Mouse (Mus musculus) CD4-positive helper T cell, adult 2 months (primary cell): Measurements from ENCODE around the gene Plxna2.

Experiments
- DNase-seq: peaks from one replicate; pipeline ENCODE4 v3.0.0-alpha.2; 2012; ENCODE audit warnings: low read depth, missing footprints, low spot score

The Plxna2 gene

DNA sequence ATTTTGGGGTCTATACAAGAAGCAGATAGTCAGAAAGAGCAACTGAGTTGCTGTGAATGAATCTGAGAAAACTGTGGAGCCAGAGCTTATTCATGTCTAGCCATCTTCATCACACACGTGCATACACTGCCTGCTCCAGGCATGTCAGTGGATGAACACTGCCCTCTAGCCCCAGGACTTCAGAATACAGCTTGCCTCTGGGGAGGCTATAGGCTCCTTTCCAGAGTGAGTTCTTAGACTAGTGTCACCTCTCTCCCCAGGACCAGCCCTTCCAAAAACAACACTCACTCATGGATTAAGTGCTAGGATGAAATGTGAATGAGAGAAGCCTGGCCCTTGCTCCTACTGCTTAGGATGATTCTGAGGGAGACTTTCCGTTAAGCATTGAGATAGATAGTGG lies 198.9 kb downstream of the Plxna2 start:
- no peak for DNase-seq

DNA sequence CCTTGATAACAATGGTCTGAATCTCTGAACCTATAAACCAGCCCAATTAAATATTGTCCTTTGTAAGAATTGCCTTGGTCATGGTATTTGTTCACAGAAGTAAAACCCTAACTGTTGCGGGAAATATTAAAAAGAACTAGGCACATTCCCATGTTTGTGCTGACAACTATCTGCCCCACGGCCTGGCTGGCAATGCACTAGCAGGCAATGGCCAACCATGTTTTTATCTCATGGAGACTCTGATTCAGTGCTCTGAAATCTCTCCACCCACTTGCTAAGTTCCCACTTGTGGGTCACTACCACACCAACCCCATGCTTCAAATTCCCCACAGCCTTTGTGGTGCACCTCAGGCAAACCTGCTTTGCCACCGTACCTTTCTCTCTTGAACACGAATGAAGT lies 202.9 kb downstream of the Plxna2 start:
- no peak for DNase-seq

DNA sequence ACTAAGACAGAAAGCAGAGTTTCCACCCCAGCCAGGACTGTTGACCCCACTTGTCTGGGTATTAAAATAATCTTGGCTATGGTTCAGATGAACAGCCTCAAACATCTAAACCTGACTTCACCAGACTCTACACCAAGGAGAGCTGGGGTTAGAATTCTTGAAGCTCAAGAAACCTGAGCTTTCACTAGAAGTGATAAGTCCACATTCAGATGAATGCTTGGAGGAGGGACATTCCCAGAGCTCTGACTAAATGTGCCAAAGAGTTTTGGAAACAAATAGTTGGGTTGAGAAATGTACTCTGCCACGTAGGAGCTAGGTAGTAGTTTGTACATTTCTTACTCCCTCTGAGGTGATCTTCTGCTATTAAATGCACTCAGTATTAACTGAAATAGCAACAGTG lies 203.7 kb downstream of the Plxna2 start:
- no peak for DNase-seq

DNA sequence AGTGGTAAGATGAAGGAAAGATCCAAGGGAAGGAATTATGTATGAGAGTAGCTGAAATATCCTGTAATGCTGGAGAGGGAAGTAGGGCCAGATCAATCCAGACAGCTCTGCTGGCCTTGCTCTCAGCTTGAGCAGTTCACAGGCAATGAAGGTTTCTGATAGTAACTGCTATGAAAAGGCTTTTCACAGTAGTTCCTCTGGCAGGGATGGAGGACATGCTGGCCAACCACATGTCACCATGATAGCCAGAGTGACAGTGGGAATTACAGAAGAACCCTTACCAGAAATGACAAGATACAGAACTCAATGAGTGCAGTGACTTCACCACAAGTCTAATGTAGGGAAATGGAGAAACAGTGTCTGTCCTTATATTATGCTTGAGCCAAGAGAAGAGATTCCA lies 210.3 kb downstream of the Plxna2 start:
- no peak for DNase-seq

DNA sequence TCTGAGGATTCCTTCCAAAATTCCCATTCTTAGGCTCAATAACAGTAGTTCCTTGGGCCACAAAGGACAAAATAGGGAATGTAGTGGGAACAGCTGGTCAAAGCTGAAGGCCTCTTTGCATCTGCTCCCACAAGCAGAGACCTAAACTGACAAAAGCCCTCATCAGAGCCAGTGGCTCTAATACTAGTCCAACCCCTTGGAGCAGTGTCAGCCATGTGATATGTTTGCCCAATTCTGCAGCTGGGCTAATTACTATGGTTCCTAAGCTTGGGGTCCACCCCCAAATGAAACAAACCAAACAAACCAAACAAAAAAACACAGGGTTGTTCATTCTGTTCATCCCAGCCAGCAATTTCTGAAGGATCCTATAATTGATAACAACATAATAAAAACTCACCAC lies 217.2 kb downstream of the Plxna2 start:
- no peak for DNase-seq

DNA sequence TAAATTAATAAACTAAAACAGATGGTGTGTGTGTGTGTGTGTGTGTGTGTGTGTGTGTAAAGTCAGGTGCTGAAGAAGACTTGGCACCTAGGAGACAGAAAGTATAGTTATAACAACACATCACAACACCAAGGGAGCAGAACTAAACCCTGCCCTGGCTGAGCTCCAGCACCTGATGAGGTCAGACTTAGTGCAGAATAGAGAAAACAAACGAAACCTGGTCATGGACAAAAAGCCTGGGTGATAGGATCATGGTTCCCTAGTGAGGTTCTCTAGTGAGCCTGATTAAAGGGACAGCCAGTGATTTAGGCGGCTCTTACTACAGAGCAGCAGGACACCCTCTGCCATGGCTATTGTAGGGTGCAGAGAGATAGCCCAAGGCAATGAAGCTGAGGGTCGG lies 218.2 kb downstream of the Plxna2 start:
- DNase-seq, result no peak

DNA sequence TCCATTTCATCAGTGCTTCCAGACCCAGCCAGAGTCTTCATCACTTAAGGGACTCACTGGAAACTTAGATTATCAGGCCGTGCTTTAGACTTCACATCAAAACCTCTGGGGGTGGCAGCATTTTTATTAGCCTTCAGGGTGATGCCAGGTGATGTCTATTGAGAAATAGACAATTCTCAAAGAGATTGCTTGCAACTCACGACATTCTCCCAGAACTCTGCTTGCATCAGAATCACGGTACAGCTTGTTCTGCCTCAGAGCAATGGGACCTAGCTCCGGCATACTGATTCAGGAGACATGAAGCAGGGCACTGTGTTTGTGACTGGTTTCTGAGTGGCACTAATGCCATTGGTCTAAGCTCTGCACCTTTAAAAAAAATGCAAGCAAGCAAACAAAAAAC lies 218.7 kb downstream of the Plxna2 start:
- no peak for DNase-seq

DNA sequence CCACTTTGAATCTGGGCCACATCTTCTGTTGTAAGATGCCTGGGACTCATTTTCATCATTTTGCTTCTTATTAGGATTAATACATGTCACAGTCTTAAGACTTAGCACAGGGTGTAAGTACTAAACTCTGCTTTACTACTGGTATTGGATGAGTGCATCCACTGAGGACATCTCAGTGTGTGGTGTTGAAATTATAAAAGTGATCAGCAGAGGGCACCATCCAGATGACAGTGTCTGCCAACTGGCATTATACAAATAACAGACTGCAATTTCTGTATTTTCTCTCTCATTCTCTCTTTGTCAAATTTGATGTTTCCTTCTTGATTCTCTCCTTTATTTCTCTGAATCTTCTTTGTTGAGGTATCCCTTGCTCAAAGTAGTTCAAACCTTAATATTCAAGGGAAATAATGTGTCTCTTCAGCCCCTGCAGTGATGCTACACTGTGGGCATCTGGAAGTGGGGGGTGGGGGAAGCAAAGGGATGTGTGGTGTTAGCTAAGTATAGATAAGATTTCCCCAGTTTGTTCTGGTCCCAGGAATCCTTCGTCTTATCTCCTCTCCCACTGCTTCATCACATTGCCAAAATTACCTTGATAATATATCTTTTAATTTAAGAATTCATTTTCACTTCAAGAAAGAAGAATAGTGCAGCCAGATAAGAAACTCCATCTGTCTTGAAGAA lies 221.4 kb downstream of the Plxna2 start:
- no peak for DNase-seq

DNA sequence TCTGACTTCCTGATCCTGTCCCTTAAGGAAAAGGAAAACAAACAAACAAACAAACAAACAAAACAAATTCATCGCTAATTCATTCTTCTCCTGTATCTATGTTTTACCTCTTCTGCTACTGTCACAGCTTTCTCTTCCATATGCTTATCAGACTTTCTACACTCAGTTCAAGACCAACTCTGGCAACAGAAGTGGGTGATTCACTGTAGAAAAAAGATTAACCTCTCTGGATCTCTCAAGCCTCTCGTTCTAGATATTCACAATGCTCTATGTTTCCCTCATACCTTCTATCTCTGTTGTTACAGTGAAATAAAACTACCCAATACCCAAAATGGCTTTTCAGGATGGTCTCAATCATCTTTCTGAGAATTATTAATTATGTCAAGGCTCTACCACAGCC lies 225.0 kb downstream of the Plxna2 start:
- DNase-seq, result no peak

DNA sequence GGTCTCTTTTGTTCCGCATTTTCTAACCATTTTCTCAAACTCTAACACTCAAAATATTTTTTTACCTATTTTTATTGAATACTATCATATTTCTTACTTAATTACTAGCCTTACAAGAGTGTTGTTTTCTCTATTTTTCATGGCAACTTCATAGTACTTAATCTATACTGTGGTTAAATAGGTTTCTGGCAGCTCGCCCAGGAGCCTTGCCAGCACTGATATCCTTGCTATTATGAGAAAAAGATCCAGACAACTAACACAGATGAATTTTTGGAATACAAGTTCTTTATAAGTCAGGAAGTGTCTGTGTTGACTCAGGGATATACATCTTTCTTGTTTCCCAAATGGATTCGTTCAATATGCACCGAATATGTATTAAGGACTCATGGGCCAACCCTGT lies 229.0 kb downstream of the Plxna2 start:
- no peak for DNase-seq

DNA sequence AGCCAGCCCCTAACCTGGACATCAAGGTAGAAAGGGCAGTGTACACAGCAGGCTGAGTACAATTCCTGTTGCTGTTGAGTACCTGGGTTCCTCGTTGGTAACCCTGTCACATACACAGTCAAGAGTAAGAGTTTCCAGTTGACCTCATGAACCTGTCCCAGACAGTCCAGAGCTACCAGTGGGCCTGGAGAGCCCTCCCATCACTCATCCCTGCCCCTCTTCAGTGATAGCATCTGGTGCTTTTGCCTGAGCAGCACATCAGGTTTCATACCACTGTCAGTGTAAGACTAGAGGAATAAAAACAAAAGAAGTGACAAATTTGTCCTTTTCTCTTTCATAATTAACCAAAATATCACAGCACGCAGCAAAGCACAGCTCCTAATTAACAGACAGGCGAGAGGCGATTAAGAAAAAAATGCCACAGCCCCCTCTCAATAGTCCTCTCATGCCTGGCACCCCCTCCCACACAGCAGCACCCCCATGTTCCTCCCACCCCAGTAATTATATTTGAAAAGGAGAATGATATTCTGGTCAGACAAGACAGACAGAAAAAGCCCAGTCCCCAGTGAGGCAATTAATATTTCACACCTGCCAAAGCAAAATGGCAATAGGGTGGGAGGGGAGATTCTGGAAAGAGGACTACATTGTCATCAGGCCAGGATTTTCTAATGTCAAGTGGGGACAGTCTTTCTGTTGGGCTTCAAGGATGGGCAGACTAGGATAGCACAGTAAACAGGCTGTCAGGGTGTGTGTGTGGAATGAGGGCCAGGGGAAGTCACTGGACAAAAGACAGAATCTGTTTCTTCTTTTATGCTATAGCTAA lies 233.4 kb downstream of the Plxna2 start:
- DNase-seq, result no peak

DNA sequence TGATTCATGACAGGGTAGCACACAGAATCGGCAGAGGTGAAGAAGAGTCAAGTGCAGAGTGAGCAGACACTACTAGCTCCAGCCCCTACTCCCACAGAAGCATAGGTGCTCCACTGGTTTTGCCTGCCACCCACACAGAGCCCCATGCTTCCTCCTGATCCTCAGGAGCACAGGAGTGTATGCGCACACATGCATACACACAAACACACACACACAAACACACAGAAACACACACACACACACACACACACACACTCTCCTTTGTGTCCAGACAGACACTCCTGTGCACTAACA lies 234.0 kb downstream of the Plxna2 start:
- no peak for DNase-seq
